Mouse (Mus musculus) lung, embryonic 14.5 days (tissue): ENCODE results near the gene Thrap3. TPM values are rescaled to one million over a fixed set of nuclear protein-coding genes. Genes with fewer than 3 reads are reported as not detected.

Source experiments
- ATAC-seq: fragments of 200-750 bp; cut with Nextera tagmentation; 2 replicates; pipeline ENCODE4 v1.8.0; 2017; ENCODE audit warnings: mild to moderate bottlenecking, moderate TSS enrichment, moderate library complexity; ENCODE audit not compliant: insufficient read depth
- DNase-seq: peaks from one replicate; pipeline ENCODE4 v3.0.0-alpha.2; 2015
- H3K27ac ChIP-seq: fragments of 300-500 bp; sonication (generic); 2 replicates; pipeline ENCODE4 v1.5.1; 2014; ENCODE audit warnings: low read depth, mild to moderate bottlenecking, moderate library complexity
- H3K27me3 ChIP-seq: fragments of 300-500 bp; sonication (generic); 2 replicates; pipeline ENCODE4 v1.6.1; 2014; ENCODE audit warnings: low read length, control low read depth; ENCODE audit not compliant: insufficient read depth
- H3K36me3 ChIP-seq: fragments of 300-500 bp; sonication (generic); 2 replicates; pipeline ENCODE4 v1.6.1; 2014; ENCODE audit warnings: control low read depth; ENCODE audit not compliant: insufficient read depth
- H3K4me1 ChIP-seq: fragments of 300-500 bp; sonication (generic); 2 replicates; pipeline ENCODE4 v1.6.1; 2014; ENCODE audit warnings: antibody characterized with exemption, control low read depth; ENCODE audit not compliant: insufficient read depth
- H3K4me2 ChIP-seq: fragments of 300-500 bp; sonication (generic); 2 replicates; pipeline ENCODE4 v1.6.1; 2014; ENCODE audit warnings: mild to moderate bottlenecking
- H3K4me3 ChIP-seq: fragments of 300-500 bp; sonication (generic); 2 replicates; pipeline ENCODE4 v1.5.1; 2014; ENCODE audit warnings: low read depth, low read length
- H3K9ac ChIP-seq: fragments of 300-500 bp; sonication (generic); 2 replicates; pipeline ENCODE4 v1.6.1; 2014
- H3K9me3 ChIP-seq: fragments of 300-500 bp; sonication (generic); 2 replicates; pipeline ENCODE4 v1.6.1; 2016; ENCODE audit warnings: low read depth, low read length, control low read depth
- CTCF ChIP-seq: IDR thresholded peaks from 2 replicates; pipeline ENCODE4 v1.5.1; 2016; ENCODE audit warnings: antibody characterized with exemption, low read depth
- WGBS: fragments of 180-500 bp; shearing (Covaris S2); extraction: QIAGEN DNeasy Blood & Tissue Kit; methylation state at CpG from one replicate; pipeline ENCODE4 v1.1.7; 2014; 5-methylcytosine and 5-hydroxymethylcytosine counted together
- polyA plus RNA-seq: library from polyadenylated mRNA; unstranded; fragments of >200 nt; fragmentation: Nextera tagmentation; extraction: Ambion mirVana; gene quantifications from 2 replicates; pipeline ENCODE4 v1.2.1, GENCODE M21; 2014

Gene Thrap3
- polyA plus RNA-seq, 1 experiment from 2014 or later = 262 TPM

DNA sequence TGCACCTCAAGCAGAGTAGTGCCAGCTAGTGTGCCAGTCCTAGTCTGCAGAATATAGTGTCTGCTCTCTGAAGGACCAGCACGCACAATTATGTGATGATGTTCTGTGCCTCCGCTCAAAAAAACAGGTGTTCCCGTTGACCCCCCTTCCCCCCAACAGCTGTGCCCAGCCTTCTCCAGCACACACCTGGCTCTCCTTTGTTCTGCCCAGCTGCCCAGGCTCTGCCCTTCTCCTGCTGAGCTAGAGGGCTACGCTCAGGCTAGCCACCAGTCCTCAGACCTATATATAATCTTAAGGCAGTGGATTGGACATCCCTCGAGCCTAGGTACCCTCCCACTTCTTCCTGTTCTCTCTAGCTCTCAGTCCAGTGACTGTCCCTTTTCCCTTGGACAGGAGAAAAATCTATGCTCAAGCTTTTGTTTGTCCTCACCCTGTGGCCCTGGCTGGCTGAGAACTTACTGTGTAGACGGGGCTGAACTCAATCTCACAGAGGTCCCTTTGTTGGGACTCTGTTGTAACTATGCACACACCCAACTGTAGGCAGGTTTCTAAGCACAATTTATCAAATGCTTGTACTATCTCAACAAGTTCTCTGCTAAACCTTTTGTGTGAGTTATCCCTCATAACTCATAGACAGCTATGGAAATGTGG lies 86.6 kb downstream of the Thrap3 start:
- DNase-seq = no peak
- Histone ChIP-seq H3K27ac (no peak overlapping the region), H3K4me1 (peaks cover 4% of the 10 kb centered on the region)

DNA sequence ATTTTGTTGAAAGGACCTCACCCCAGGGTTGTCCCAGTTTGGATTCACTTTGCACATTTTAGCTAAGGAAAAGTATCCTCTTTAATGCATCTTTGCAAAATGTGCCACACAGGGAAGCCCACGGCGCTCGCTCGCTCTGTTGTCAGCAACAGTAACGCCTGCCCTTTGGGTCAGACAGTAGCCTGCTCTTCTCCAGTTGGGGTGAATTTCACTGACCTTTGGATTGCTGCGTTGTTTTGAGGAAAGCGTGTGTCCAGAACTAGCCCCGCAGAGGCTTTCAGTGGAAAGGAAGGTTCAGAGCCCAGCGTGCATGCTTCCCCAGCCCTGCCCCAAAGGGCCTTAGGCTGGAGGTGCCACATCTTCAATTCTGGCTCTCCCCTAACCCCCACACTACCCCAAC lies 87.1 kb downstream of the Thrap3 start:
- H3K4me1 ChIP-seq = peaks cover 10% of the 10 kb centered on the region
- no peak for DNase-seq
- ATAC-seq = no peak
- H3K27me3 ChIP-seq = no peaks in the 10 kb centered on the region
- TF ChIP-seq CTCF = no peak
- H3K9ac ChIP-seq = no peak overlapping the region
- WGBS = 84% methylated on average over 9 of the region's 9 CpGs
- H3K9me3 ChIP-seq = no peaks in the 10 kb centered on the region
- H3K4me3 ChIP-seq = no peak overlapping the region
- no peak overlapping the region for H3K4me2 ChIP-seq
- peaks cover 10% of the 10 kb centered on the region; the same call in 1 of the 2 replicates for H3K36me3 ChIP-seq
- no peak overlapping the region for H3K27ac ChIP-seq

More for the DNA sequence above, 86.6 kb downstream of the Thrap3 start:
- no peak for ATAC-seq
- H3K36me3 ChIP-seq = peaks cover 10% of the 10 kb centered on the region; the same call in 1 of the 2 replicates
- no peak overlapping the region for H3K4me3 ChIP-seq
- 66% methylated on average over 6 of the region's 6 CpGs for WGBS
- H3K4me2 ChIP-seq = no peak overlapping the region
- no peak overlapping the region for H3K9ac ChIP-seq
- H3K9me3 ChIP-seq = no peaks in the 10 kb centered on the region
- TF ChIP-seq CTCF = no peak
- H3K27me3 ChIP-seq = no peaks in the 10 kb centered on the region

Other genes with a start within 250 kb of the Thrap3 start
- gene Csf3r, start 178.2 kb downstream of the Thrap3 start, polyA plus RNA-seq = 2.2 and 2.3 TPM in 2 replicates
- gene Mrps15, start 155.8 kb downstream of the Thrap3 start, polyA plus RNA-seq = 134 and 138 TPM in 2 replicates
- gene Oscp1, start 144.2 kb downstream of the Thrap3 start, polyA plus RNA-seq = 18.1 TPM in 2 replicates
- 50.2 and 50.6 TPM in 2 replicates for gene Lsm10, start 106.1 kb downstream of the Thrap3 start, polyA plus RNA-seq
- gene Stk40, start 98.8 kb downstream of the Thrap3 start, polyA plus RNA-seq = 30.7 and 38.0 TPM in 2 replicates
- 92.6 and 97.8 TPM in 2 replicates for gene Eva1b, start 55.0 kb downstream of the Thrap3 start, polyA plus RNA-seq
- 5.7 and 7.0 TPM in 2 replicates for gene Sh3d21, start 39.3 kb downstream of the Thrap3 start, polyA plus RNA-seq
- 50.7 and 61.1 TPM in 2 replicates for gene Map7d1, start 53.6 kb upstream of the Thrap3 start, polyA plus RNA-seq
- 26.7 and 28.9 TPM in 2 replicates for gene Trappc3, start 59.6 kb upstream of the Thrap3 start, polyA plus RNA-seq
- 4.0 and 5.2 TPM in 2 replicates for gene Col8a2, start 84.0 kb upstream of the Thrap3 start, polyA plus RNA-seq
- gene Adprhl2, start 118.9 kb upstream of the Thrap3 start, polyA plus RNA-seq = 52.8 and 56.8 TPM in 2 replicates
- gene Tekt2, start 122.9 kb upstream of the Thrap3 start, polyA plus RNA-seq = 1.3 and 2.5 TPM in 2 replicates
- gene Ago3, start 226.8 kb upstream of the Thrap3 start, polyA plus RNA-seq = 19.1 and 19.5 TPM in 2 replicates